7 mouse cellular contexts compared by ENCODE assay signal in genomic region chr5:92138093-92138621, GRCm38 (mm10). TPM values are rescaled to one million over a fixed set of nuclear protein-coding genes. Genes with fewer than 3 reads are reported as not detected.
DNase-seq lines count a peak whose midpoint lies in the region; ATAC-seq and TF ChIP-seq lines count a peak whose summit lies in the region.

No protein-coding gene starts in this region.

- peak; percentile 56 to 60 for DNase-seq in adrenal gland, adult 18-20 months (ENCODE audit: low spot score in 2 of 2)
- DNase-seq in forebrain, embryonic 10.5 days (ENCODE audit: extremely low spot score, low spot score): no peak
- peak; percentile 57 to 72 for DNase-seq in heart, postnatal 10 days
- peak; percentile 62 to 75 for DNase-seq in kidney, postnatal 4 days
- peak; percentile 27 to 54 for DNase-seq in spleen, postnatal 14 days (ENCODE audit: low spot score in 2 of 2)

- under 1% methylated on average over 43 of the region's 43 CpGs for WGBS in forebrain, embryonic 10.5 days

- peak; percentile 53 for ATAC-seq in megakaryocyte, adult 5-6 weeks (ENCODE audit: poor library complexity, severe bottlenecking)

- peaks cover 10% of the 10 kb centered on the region for H3K4me1 ChIP-seq in ES-Bruce4 (ENCODE audit: control insufficient read depth, insufficient read depth, low read length)
- peaks cover 31% of the 10 kb centered on the region for H3K4me1 ChIP-seq in forebrain, embryonic 10.5 days

- H3K4me3 ChIP-seq in ES-Bruce4 (ENCODE audit: low read depth, low read length): peak overlapping the region; percentile 100
- peak overlapping the region; percentile 89 for H3K4me3 ChIP-seq in forebrain, embryonic 10.5 days

- no peaks in the 10 kb centered on the region for H3K27me3 ChIP-seq in ES-Bruce4 (ENCODE audit: control insufficient read depth, insufficient read depth, low read length, poor library complexity, severe bottlenecking)
- peaks cover 8% of the 10 kb centered on the region for H3K27me3 ChIP-seq in forebrain, embryonic 10.5 days (ENCODE audit: poor library complexity, severe bottlenecking)

- TF ChIP-seq CTCF in ES-Bruce4 (IDR thresholded peaks at IDR 0.05; ENCODE audit: low read depth, low read length): no peak

- peak overlapping the region; percentile 89 for H3K9ac ChIP-seq in ES-Bruce4 (ENCODE audit: low read depth, poor library complexity, severe bottlenecking)

- no peaks in the 10 kb centered on the region for H3K36me3 ChIP-seq in ES-Bruce4 (ENCODE audit: control insufficient read depth, insufficient read depth, low read length, poor library complexity, severe bottlenecking)
- peaks cover 2% of the 10 kb centered on the region; the same call in 1 of the 2 replicates for H3K36me3 ChIP-seq in forebrain, embryonic 10.5 days (replicated peaks)

- intact Hi-C loops in heart, postnatal 10 days (cut with DNase I): loop anchor here (10.0 kb wide), 1 partner anchor 257 kb away; no protein-coding TSS in a partner anchor

- H3K9me3 ChIP-seq in ES-Bruce4 (replicated peaks; ENCODE audit: control insufficient read depth, insufficient read depth, low read length, poor library complexity, severe bottlenecking): no peaks in the 10 kb centered on the region
- no peaks in the 10 kb centered on the region for H3K9me3 ChIP-seq in forebrain, embryonic 10.5 days

- TF ChIP-seq POLR2A in ES-Bruce4 (IDR thresholded peaks at IDR 0.05; ENCODE audit: insufficient read depth, low read length): no peak

- no peak for TF ChIP-seq EP300 in ES-Bruce4 (IDR thresholded peaks at IDR 0.05; ENCODE audit: insufficient read depth, low read depth, low read length)

- no peak overlapping the region for H3K27ac ChIP-seq in ES-Bruce4 (ENCODE audit: insufficient read depth, low read length)
- peak overlapping the region; percentile 92 for H3K27ac ChIP-seq in forebrain, embryonic 10.5 days

RNA-seq across cellular contexts. Expression of gene Uso1, which starts 0.4 kb away (rescaled TPM):
- polyA plus RNA-seq in ES-Bruce4 (2011; ENCODE audit: insufficient read depth, insufficient read length, low read depth, missing spikeins): 66.0 and 72.8 TPM in 2 replicates
- total RNA-seq in adrenal gland, adult 18-20 months (2021): 10 to 100 TPM; 81.8 to 98.8 TPM
- 37.0 and 38.8 TPM in 2 replicates for polyA plus RNA-seq in forebrain, embryonic 10.5 days (2016; fragmentation: Nextera tagmentation; extraction: Ambion mirVana)
- total RNA-seq in heart, postnatal 10 days (2021): 10 to 100 TPM; 42.9 to 46.4 TPM
- 55.8 and 56.5 TPM in 2 replicates for total RNA-seq in megakaryocyte, adult 5-6 weeks (2015)
- total RNA-seq in megakaryocyte, adult 5-6 weeks (2017): 20.9 and 29.7 TPM in 2 replicates

RNA-seq across cellular contexts. Expression of gene G3bp2, which starts 54.6 kb away (rescaled TPM):
- polyA plus RNA-seq in ES-Bruce4 (2011; ENCODE audit: insufficient read depth, insufficient read length, low read depth, missing spikeins): 203 and 213 TPM in 2 replicates
- total RNA-seq in adrenal gland, adult 18-20 months (2021): 100 to 1,000 TPM; 117 to 135 TPM
- polyA plus RNA-seq in forebrain, embryonic 10.5 days (2016; fragmentation: Nextera tagmentation; extraction: Ambion mirVana): 278 and 287 TPM in 2 replicates
- 10 to 100 TPM; 75.4 to 83.7 TPM for total RNA-seq in heart, postnatal 10 days (2021)
- total RNA-seq in megakaryocyte, adult 5-6 weeks (2015): 79.8 and 83.1 TPM in 2 replicates
- total RNA-seq in megakaryocyte, adult 5-6 weeks (2017): 107 and 112 TPM in 2 replicates
